Mouse (Mus musculus) C2C12 (cell line): ENCODE measurements around the gene Ten1. TPM values are rescaled to one million over a fixed set of nuclear protein-coding genes. Genes with fewer than 3 reads are reported as not detected.
A peak's percentile ranks its signal among the peaks of the same experiment; 100 is the strongest.

Experiments
- H3K27me3 ChIP-seq: one replicate; pipeline ENCODE4 v1.6.1; 2011; ENCODE audit not compliant: control insufficient read depth, insufficient read depth, insufficient read length
- H3K36me3 ChIP-seq: one replicate; pipeline ENCODE4 v1.6.1; 2011; ENCODE audit not compliant: control insufficient read depth, insufficient read depth
- H3K4me3 ChIP-seq: one replicate; pipeline ENCODE4 v1.5.1; 2011; ENCODE audit warnings: mild to moderate bottlenecking, control low read depth; ENCODE audit not compliant: poor library complexity, insufficient read depth, severe bottlenecking
- H3K79me2 ChIP-seq: one replicate; pipeline ENCODE4 v1.6.1; 2011; ENCODE audit not compliant: control insufficient read depth, insufficient read depth
- H3K79me3 ChIP-seq: one replicate; pipeline ENCODE4 v1.6.1; 2011; ENCODE audit warnings: low read depth, control low read depth
- H3ac ChIP-seq: one replicate; pipeline ENCODE3; 2011; ENCODE audit warnings: low read depth; ENCODE audit not compliant: control insufficient read depth, insufficient read length
- CEBPB ChIP-seq: IDR thresholded peaks from one replicate; pipeline ENCODE4 v1.6.1; 2011; ENCODE audit warnings: low read depth, mild to moderate bottlenecking, control low read depth, moderate library complexity
- CTCF ChIP-seq: IDR thresholded peaks from one replicate; pipeline ENCODE4 v1.5.1; 2011; ENCODE audit not compliant: control insufficient read depth, insufficient read depth, insufficient read length
- FOSL1 ChIP-seq: IDR thresholded peaks from one replicate; pipeline ENCODE4 v1.8.0; 2011; ENCODE audit warnings: mild to moderate bottlenecking, low read length; ENCODE audit not compliant: poor library complexity, insufficient read depth, severe bottlenecking
- MAX ChIP-seq: IDR thresholded peaks from one replicate; pipeline ENCODE4 v1.6.1; 2011; ENCODE audit warnings: mild to moderate bottlenecking, control low read depth
- MYOD1 ChIP-seq: IDR thresholded peaks from one replicate; pipeline ENCODE4 v1.6.1; 2011; ENCODE audit warnings: low read depth; ENCODE audit not compliant: control insufficient read depth, insufficient read length
- MYOG ChIP-seq: IDR thresholded peaks from one replicate; pipeline ENCODE4 v1.6.1; 2011; ENCODE audit not compliant: control insufficient read depth, insufficient read length; ENCODE audit errors: extremely low read depth
- USF1 ChIP-seq: IDR thresholded peaks from one replicate; pipeline ENCODE4 v1.6.1; 2011; ENCODE audit warnings: low read depth, mild to moderate bottlenecking, control low read depth, moderate library complexity
- long read RNA-seq, 2 experiments: library from polyadenylated mRNA; unstranded; transcript quantifications; one replicate each; pipeline ENCODE4 v2.0.0; 2019 to 2020
- polyA plus RNA-seq: library from polyadenylated mRNA; unstranded; fragments of >200 nt; fragmentation: generic; extraction: Trizol; gene quantifications from one replicate; pipeline ENCODE4 v1.2.1, GENCODE M21; 2012; ENCODE audit warnings: missing spikeins

The Ten1 gene
- polyA plus RNA-seq, result 48.8 TPM
- long read RNA-seq, experiment 1, transcript Ten1-201 (4 exons, 902 nt), result major isoform, 37 of 44 reads
- long read RNA-seq, experiment 1, partial matches to known transcripts, result 3 of 44 reads
- long read RNA-seq, experiment 1, other reads (novel, unspliced or antisense), result 4 of 44 reads
- long read RNA-seq, experiment 2, transcript Ten1-201 (4 exons, 902 nt), result major isoform, 6 of 6 reads
- long read RNA-seq, experiment 2, partial matches to known transcripts, result 0 of 6 reads
- long read RNA-seq, experiment 2, other reads (novel, unspliced or antisense), result 0 of 6 reads

DNA sequence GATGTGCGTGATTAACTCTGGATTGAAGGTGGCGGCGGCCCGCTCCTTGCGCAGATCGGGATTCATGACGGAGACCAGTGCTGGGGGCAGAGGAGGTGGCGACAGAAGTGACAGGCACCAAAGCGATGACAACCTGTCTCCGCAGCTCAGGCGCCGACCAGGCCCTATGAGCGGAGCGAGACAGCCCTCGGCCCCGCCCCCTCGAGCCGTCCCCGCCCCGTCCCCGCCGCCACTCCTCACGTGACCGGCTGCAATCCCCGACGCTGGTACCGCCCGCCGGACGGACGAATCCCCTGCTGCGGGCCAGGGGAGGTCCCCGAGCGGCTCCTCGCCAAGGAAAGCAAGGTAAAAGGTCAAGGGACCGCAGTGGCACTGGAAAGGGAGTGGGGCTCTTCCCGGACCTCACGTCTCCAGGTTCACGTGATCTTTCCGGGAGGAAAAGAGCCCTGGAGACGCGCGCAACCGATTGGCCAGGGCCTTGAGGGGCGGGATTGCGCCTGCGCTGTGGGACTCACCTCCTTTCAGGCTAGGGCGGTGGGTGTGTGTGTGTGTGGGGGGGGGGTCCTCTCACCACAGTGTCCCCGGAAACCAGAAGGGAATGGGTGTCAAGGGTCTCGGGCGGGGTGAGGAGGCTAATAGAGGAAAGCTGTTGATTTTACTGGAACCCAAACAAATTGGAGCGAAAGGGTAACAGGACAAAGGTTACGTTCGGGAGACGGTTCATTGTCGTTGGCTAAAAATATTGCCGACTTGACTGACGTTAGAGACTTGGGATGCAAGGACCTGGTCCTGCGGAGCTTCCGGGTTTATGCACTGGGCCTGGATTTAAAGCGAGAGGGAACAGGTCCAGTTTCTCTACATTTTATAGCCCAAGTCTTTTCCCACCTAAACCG lies at the start of gene Ten1, which contains the start of gene Acox1:
Gene Ten1 (plus strand): TSS at position 217 of the 893 bp plus-strand sequence.
Gene Acox1 (minus strand): TSS at position 407 of the 893 bp plus-strand sequence.
- Histone ChIP-seq H3K4me3 (peak within 1 kb of the TSS; percentile 61), H3K79me3 (peaks cover 2% of the 10 kb centered on the region), H3K79me2 (peaks cover 46% of the 10 kb centered on the region), H3K36me3 (peaks cover 6% of the 10 kb centered on the region), H3K27me3 (no peaks in the 10 kb centered on the region), H3ac (peak within 1 kb of the TSS; percentile 81)
- no peak for TF ChIP-seq MYOD1
- no peak for TF ChIP-seq CEBPB
- peak; percentile 48 for TF ChIP-seq MAX
- no peak for TF ChIP-seq MYOG
- peak; percentile 90 for TF ChIP-seq USF1
- no peak for TF ChIP-seq CTCF
- no peak for TF ChIP-seq FOSL1

DNA sequence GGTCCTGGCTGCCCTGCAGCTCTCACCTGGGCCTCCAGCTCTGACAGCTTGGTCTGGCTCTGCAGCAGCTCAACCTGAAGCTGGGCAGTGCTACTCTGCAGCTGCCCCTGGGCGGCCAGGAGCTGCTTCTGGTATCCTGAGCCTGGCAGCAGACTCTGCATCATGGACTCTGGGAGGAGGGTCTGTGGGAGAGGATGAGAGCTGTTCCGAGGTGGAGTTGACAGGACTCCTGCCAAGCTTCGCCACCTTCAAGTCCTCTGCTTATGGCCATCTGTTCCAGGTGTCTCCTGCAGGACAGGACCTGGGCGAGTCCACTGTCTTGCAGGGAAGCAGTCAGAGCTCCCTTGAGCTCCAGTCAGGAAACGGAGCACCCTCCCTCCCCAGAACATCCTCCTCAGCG lies 49.3 kb upstream of the Ten1 start:
- Histone ChIP-seq H3K79me3 (no peaks in the 10 kb centered on the region), H3K79me2 (no peaks in the 10 kb centered on the region), H3K36me3 (peaks cover 97% of the 10 kb centered on the region), H3K4me3 (no peak overlapping the region), H3K27me3 (no peaks in the 10 kb centered on the region), H3ac (no peak overlapping the region)
- TF ChIP-seq CTCF, result no peak
- TF ChIP-seq CEBPB, result no peak
- no peak for TF ChIP-seq MAX
- TF ChIP-seq USF1, result no peak
- TF ChIP-seq FOSL1, result no peak
- TF ChIP-seq MYOG, result no peak
- no peak for TF ChIP-seq MYOD1

DNA sequence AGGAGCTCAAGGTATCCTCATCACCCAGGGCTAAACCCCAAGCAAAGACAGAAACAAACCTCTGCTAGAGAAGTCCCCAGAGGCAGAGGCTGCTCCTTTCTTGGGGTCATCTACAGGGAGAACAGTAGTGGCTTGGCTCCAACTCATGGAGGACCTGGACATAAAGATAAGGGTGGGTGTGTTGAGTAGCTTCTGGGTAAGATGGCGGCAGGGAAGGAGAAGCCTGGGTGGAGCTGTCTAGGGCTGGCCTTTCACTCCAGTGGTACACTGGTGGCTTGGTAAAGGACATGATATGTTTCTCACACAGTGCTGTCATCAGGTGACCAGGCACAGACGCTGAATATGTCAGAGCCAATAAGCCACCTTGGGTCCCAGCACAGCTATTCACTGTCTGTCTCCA lies 47.7 kb upstream of the Ten1 start:
- peaks cover 96% of the 10 kb centered on the region for H3K36me3 ChIP-seq
- no peaks in the 10 kb centered on the region for H3K27me3 ChIP-seq
- H3K79me3 ChIP-seq, result no peaks in the 10 kb centered on the region
- H3K79me2 ChIP-seq, result no peaks in the 10 kb centered on the region
- TF ChIP-seq CEBPB (no peak), USF1 (no peak), MYOD1 (no peak), CTCF (no peak), FOSL1 (no peak), MYOG (no peak), MAX (no peak)
- no peak overlapping the region for H3ac ChIP-seq
- no peak overlapping the region for H3K4me3 ChIP-seq

DNA sequence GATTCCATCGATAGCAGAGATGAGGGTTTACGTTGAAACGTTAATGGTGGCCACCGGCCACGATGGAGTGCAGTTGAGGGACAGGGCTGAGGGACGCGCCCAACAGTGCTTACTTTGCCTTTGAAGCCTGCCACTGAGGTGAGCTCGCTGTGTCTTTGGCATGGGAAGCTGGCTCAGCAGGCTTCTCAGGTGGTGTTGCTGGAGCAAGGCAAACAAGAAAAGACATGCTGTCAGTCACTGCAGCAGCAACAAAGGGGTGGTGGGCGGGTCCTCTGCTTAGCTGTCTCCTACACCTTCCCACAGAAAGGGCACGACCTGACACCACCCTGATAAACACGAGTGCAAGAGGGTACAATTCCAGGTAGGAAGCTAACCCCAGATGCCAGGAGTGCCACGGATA lies 37.3 kb upstream of the Ten1 start:
- Histone ChIP-seq H3K36me3 (peaks cover 73% of the 10 kb centered on the region), H3K4me3 (no peak overlapping the region), H3K79me3 (peaks cover 7% of the 10 kb centered on the region), H3K27me3 (no peaks in the 10 kb centered on the region), H3K79me2 (peaks cover 38% of the 10 kb centered on the region), H3ac (no peak overlapping the region)
- TF ChIP-seq CTCF (no peak), FOSL1 (no peak), MYOD1 (no peak), MYOG (no peak), USF1 (no peak), MAX (no peak), CEBPB (no peak)

DNA sequence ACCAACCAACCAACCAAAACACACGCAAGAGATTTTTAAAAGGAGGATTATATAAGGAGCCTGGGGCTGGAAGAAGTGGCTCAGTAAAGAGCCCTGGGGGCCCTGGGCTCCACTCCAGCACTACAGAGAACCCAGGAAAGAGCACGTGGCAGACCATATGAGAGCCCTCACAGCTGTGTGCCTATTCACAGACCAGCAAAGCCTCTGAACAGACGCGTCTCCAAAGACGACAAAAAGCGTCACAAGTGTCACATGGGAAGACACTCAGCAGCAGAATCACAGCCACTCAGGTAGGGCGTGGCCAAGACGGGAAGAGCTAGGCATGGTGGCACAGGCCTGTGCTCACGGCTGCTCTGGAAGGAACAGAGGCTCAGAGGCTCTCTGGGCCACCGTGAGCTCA lies 36.5 kb upstream of the Ten1 start:
- peaks cover 13% of the 10 kb centered on the region for H3K79me3 ChIP-seq
- H3K4me3 ChIP-seq, result no peak overlapping the region
- H3K79me2 ChIP-seq, result peaks cover 46% of the 10 kb centered on the region
- H3K36me3 ChIP-seq, result peaks cover 67% of the 10 kb centered on the region
- no peak overlapping the region for H3ac ChIP-seq
- TF ChIP-seq CTCF (no peak), FOSL1 (no peak), MYOD1 (no peak), MAX (no peak), MYOG (no peak), USF1 (no peak)
- H3K27me3 ChIP-seq, result no peaks in the 10 kb centered on the region
